28 mouse cellular contexts compared by ENCODE assay signal in the genomic region with DNA sequence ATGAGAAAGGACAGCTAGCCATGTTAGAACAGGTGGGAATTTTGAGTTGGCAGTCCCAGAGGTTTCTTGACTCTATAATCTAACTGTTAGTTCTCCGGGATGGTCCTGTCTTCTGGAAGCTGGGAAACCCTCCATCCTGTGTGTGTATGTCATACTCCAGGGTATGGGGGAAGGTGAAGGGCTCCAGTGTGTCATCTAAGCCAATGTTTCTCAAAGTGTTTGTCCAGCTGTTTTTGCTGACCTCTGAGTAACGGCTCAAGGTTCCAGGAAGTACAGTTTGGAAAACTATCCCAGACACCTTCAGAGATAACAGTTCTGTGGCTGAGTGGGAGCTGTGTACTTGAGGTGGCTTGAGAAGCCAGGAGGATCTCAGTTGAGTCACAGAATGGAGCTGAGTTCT.
"Had no signal": no experiment of that assay in that cellular context is flagged by ENCODE, and none has a peak within 500 bp of the region (broad histone marks: within the 10 kb centered on the region; RNA-seq: fewer than 3 reads in every experiment).

No protein-coding gene starts in this region.

- H3K4me2 ChIP-seq: embryonic facial prominence, embryonic 12.5 days; embryonic facial prominence, embryonic 13.5 days; embryonic facial prominence, embryonic 15.5 days; forebrain, embryonic 15.5 days; heart, embryonic 11.5 days; heart, embryonic 12.5 days had no signal

- DNase-seq: cerebellum, adult 2 months; cerebellum, adult 8-10 months; cerebellum, adult 9-10 months; cerebellum, adult 9-11 months; cerebellum, postnatal 10 days; cerebellum, postnatal 14 days; cerebellum, postnatal 25 days; cerebellum, postnatal 36 days; embryo, embryonic 11 days; forebrain, postnatal 0 days; gastrocnemius, postnatal 14 days; gastrocnemius, postnatal 25 days; gastrocnemius, postnatal 36 days; heart, adult 11 months; heart, adult 18-20 months; heart, adult 2 months had no signal

- H3K27me3 ChIP-seq: embryonic facial prominence, embryonic 12.5 days; embryonic facial prominence, embryonic 13.5 days; embryonic facial prominence, embryonic 15.5 days; forebrain, embryonic 15.5 days; heart, embryonic 12.5 days had no signal

- H3K4me1 ChIP-seq: embryonic facial prominence, embryonic 12.5 days; forebrain, embryonic 15.5 days had no signal

- H3K4me3 ChIP-seq: embryonic facial prominence, embryonic 10.5 days; embryonic facial prominence, embryonic 12.5 days; embryonic facial prominence, embryonic 13.5 days; embryonic facial prominence, embryonic 15.5 days; erythroblast, embryonic 14.5 days; forebrain, embryonic 10.5 days; forebrain, embryonic 15.5 days; heart, adult 2 months; heart, embryonic 10.5 days; heart, embryonic 12.5 days had no signal

- H3K9me3 ChIP-seq: embryonic facial prominence, embryonic 10.5 days; embryonic facial prominence, embryonic 12.5 days; embryonic facial prominence, embryonic 13.5 days; embryonic facial prominence, embryonic 15.5 days; forebrain, embryonic 10.5 days; forebrain, embryonic 15.5 days; heart, embryonic 10.5 days; heart, embryonic 12.5 days had no signal

- H3K9ac ChIP-seq: embryonic facial prominence, embryonic 12.5 days; embryonic facial prominence, embryonic 13.5 days; embryonic facial prominence, embryonic 15.5 days; forebrain, embryonic 15.5 days; forebrain, postnatal 0 days; heart, embryonic 12.5 days had no signal

- H3K27ac ChIP-seq: embryonic facial prominence, embryonic 10.5 days; embryonic facial prominence, embryonic 12.5 days; embryonic facial prominence, embryonic 13.5 days; embryonic facial prominence, embryonic 15.5 days; forebrain, embryonic 10.5 days; forebrain, embryonic 15.5 days; heart, adult 2 months; heart, embryonic 10.5 days had no signal

- H3K36me3 ChIP-seq: heart, embryonic 12.5 days had no signal

- ATAC-seq: forebrain, embryonic 14.5 days; forebrain, embryonic 15.5 days; forebrain, embryonic 16.5 days; forebrain, postnatal 0 days had no signal
